Mouse (Mus musculus): ENCODE results near the gene Slc7a5.

GRCm38 (mm10) chr8:121901498-121902236 is 5.8 kb downstream of the Slc7a5 start:
- no peak for TF ChIP-seq POLR2A (IDR thresholded peaks at IDR 0.05; ENCODE audit: low read depth, low read length)
- no peak for TF ChIP-seq CTCF (conservative IDR thresholded peaks at IDR 0.05; ENCODE audit: insufficient read depth, insufficient read length, low read depth, low read length)
